Mouse (Mus musculus): Measurements from ENCODE around the gene Mapk1.

Gene Mapk1

DNA sequence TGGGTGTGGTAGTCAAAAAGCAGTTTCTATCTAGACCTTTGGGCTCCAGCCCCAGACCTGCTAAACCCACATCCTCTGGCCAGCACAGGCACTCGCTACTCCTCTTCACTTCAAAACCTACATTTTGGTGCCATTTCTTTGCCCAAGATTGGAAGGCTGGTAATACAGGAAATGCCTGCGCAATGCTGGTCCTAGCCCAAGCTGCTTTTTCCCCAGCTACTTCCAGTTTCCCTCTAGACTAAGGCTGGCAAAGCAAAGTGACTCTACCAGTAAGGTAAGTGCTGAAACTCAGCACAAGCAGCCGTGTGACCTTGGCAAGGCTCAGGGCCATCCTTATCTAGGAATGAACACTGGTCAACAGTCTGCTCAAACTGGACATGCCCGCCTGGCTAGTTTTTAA is 102.5 kb downstream of the Mapk1 start:
- no peak for DNase-seq (ENCODE audit: low read depth, low spot score)

DNA sequence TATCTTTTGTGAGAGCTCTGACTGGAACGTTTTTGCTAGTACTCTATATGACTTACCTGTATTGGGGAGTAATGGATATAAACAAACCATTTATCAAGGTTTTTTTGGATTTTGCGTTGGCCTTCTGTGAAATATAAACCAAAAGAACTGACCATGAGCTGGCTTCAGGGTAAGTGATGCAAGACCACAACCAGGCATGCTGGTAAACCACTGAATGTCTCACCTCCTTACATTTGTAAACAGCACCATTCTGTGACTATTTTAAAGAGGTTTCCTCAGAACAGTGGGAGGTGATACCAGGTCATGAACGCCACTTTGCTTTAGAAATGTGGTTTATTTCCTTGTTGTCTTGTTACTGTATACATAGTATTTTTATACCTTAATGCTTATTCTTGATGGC is 103.1 kb downstream of the Mapk1 start:
- DNase-seq (ENCODE audit: low read depth, low spot score) = no peak

DNA sequence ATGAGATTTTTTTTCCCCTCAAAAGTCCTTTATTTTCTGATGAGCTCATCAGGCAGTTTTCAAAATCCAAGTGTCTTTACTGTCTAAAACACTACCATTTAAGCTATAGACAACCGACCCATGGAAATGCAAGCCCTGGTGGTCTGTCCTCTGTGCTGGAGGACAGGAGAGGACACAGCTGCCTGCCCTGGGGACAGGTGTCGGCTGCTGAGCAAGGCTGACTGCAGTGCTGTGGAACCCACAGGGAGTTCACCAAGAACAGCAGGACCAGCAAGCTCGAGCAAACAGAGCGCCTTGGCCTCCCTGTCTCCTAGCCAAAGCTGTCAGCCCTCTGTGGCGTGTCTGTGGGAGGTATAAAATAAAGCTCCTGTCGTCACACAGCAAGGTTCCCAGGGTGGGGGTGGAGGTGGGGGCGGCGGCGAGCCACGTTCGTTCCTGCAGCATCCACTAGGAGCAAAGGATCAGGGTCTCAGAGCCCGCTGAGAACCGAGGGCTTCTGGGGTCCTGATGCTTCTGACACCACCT is 103.5 kb downstream of the Mapk1 start:
- no peak for DNase-seq (ENCODE audit: low read depth, low spot score)

DNA sequence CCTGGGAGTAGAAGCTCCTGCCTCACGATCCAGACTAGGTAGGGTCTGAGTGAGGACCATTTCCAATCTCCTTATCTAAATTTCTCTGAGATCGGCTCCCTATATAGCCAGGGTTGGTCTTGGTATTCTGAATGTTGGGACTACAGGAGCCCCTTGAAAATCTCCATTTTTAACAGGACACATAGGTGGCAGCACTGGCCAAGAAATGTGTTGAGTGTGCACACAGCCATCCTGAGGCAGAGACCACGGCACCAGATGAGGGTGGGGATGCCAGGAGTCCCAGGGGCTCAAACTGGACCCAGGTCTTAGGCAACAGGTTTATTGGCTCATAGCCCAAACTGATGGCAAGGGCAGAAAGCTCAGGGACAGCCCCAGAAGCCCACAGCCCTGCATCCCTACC is 105.2 kb downstream of the Mapk1 start:
- no peak for DNase-seq (ENCODE audit: low read depth, low spot score)

DNA sequence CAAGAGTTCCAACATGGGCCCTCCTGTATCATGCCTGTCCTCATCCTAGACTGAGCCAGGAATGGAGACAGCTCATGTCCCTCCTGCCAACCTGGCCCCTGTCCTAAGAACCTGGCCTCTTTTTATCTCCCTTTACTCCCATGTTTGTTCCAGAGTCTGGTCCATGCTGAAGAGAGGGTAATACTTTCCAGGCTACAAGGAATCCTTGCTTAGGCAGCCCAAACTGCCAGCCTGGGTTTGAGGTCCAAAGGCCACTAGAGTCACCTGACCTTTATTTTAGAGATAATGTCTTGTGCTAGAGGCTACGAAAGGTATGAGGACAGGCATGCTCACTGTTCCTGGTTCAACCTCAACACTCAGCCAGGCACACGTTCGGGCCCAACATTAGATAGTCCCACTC is 113.8 kb downstream of the Mapk1 start:
- no peak for DNase-seq (ENCODE audit: low read depth, low spot score)

All from brain, embryonic 18.5 days (tissue).